Mouse (Mus musculus) T-cell, adult 66 days (primary cell): ENCODE results near the gene Aar2. TPM values are rescaled to one million over a fixed set of nuclear protein-coding genes. Genes with fewer than 3 reads are reported as not detected.

Source experiments
- total RNA-seq, 2 experiments: library from RNA; stranded (reverse); gene quantifications; 3 replicates in 1 of 2; 4 replicates in 1 of 2; pipeline ENCODE4 v1.2.4; 2023

The Aar2 gene
- 10 to 100 TPM; 30.9 to 38.6 TPM for total RNA-seq

GRCm38 (mm10) chr2:156547123-156547891, at the start of gene Aar2:
TSS of gene Aar2 (plus strand) at chr2:156547584.

GRCm38 (mm10) chr2:156613541-156614257, 66.3 kb downstream of the Aar2 start, which contains the start of gene Dlgap4:
TSS of gene Dlgap4 (plus strand) at chr2:156613705.

Other genes with a start within 250 kb of the Aar2 start
- gene Cnbd2, start 235.3 kb upstream of the Aar2 start, total RNA-seq: 1 to 10 TPM; 5.6 to 6.3 TPM
- gene Scand1, start 234.9 kb upstream of the Aar2 start, total RNA-seq: 100 to 1,000 TPM in 1 of 2 experiments, 10 to 100 TPM in 1; 95.5 to 108 TPM
- 1 to 10 TPM; 5.9 to 7.8 TPM for gene Epb41l1, start 126.7 kb upstream of the Aar2 start, total RNA-seq
- gene Dlgap4, start 66.1 kb downstream of the Aar2 start, total RNA-seq: 10 to 100 TPM; 82.8 to 96.8 TPM
- gene Myl9, start 227.8 kb downstream of the Aar2 start, total RNA-seq: not detected